Mouse (Mus musculus) C2C12 (cell line): Measurements from ENCODE around the gene Prex1.

ENCODE experiments used
- CEBPB ChIP-seq: IDR thresholded peaks from one replicate; pipeline ENCODE4 v1.6.1; 2011; ENCODE audit warnings: low read depth, mild to moderate bottlenecking, control low read depth, moderate library complexity
- CTCF ChIP-seq: IDR thresholded peaks from one replicate; pipeline ENCODE4 v1.5.1; 2011; ENCODE audit not compliant: control insufficient read depth, insufficient read depth, insufficient read length

- TF ChIP-seq CTCF, result no peak
- TF ChIP-seq CEBPB, result no peak
These were observed 49.1 kb downstream of the Prex1 start for GRCm38 (mm10) chr2:166664506-166664905.
